Comparison of ENCODE assay signal across 7 mouse cellular contexts in the genomic region with DNA sequence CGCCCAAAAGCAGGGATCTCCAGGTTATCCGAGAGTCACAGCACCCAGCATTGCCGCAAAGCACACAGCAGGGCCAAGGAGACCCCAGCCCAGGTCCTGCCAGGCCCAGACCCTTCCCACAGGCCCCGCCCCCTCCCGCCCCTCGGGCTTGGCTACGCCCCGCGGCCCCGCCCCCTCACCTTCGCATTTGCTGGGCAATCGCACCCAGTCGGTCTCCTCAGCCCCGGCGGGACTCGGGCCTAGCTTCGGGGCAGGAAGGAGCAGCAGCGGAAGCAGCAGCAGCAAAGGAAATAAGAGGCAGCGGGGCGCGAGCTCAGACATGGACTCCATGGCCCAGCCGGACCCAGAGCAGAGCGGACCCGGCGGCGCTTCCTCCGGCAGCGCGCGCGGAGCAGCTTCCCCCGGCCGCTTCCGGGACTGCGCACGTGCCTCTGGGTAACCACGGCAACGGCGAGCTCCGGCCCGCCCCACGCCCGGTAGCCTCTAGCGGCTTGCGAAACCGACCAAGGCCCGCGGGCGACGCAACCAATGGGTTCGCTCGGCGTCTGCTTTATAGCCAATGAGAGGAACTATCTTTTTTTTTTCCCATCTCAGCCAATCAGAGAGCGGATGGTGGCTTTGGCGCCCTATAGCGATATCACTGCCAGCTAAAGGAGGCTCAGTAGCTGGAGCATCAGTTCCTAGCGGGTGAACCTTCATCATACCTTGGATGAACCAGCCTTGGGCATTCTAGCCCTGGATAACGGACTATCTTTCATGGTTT. TPM values are rescaled to one million over a fixed set of nuclear protein-coding genes. Genes with fewer than 3 reads are reported as not detected.
DNase-seq lines count a peak whose midpoint lies in the region; ATAC-seq lines count a peak whose summit lies in the region.

A gene (minus strand): TSS at position 421 of the 763 bp plus-strand sequence.

- no peaks in the 10 kb centered on the region for H3K36me3 ChIP-seq in embryonic facial prominence, embryonic 11.5 days (replicated peaks; ENCODE audit: control insufficient read depth, insufficient read depth, low read depth, low read length)
- H3K36me3 ChIP-seq in limb, embryonic 11.5 days (ENCODE audit: control insufficient read depth, insufficient read depth, low read length) = no peaks in the 10 kb centered on the region
- H3K36me3 ChIP-seq in midbrain, embryonic 14.5 days (ENCODE audit: control insufficient read depth, insufficient read depth, low read length) = 0 out of 2 replicates have a peak, but pooled peaks cover 4% of the 10 kb centered on the region

- H3K4me2 ChIP-seq in embryonic facial prominence, embryonic 11.5 days (ENCODE audit: low read depth, low read length) = peak within 1 kb of the TSS; percentile 50
- peak within 1 kb of the TSS; percentile 68 for H3K4me2 ChIP-seq in limb, embryonic 11.5 days (ENCODE audit: low read depth, severe bottlenecking)
- peak within 1 kb of the TSS; percentile 78 for H3K4me2 ChIP-seq in midbrain, embryonic 14.5 days (ENCODE audit: low read length)

- peak within 1 kb of the TSS; percentile 78 for H3K27ac ChIP-seq in embryonic facial prominence, embryonic 11.5 days (replicated peaks; ENCODE audit: low read depth, low read length)
- H3K27ac ChIP-seq in limb, embryonic 11.5 days (replicated peaks; ENCODE audit: low read depth, low read length) = peak within 1 kb of the TSS; percentile 45
- H3K27ac ChIP-seq in midbrain, embryonic 14.5 days (replicated peaks; ENCODE audit: low read depth, low read length) = peak within 1 kb of the TSS; percentile 86

- ATAC-seq in embryonic facial prominence, embryonic 11.5 days (replicated peaks; ENCODE audit: insufficient number of reproducible peaks, low FRiP score, low TSS enrichment, low read depth) = peak; percentile 98
- ATAC-seq in limb, embryonic 11.5 days (ENCODE audit: insufficient number of reproducible peaks, low FRiP score, low TSS enrichment, low read depth) = peak; percentile 98
- peak; percentile 99 for ATAC-seq in midbrain, embryonic 14.5 days (ENCODE audit: low FRiP score, low TSS enrichment)

- no peaks in the 10 kb centered on the region for H3K9me3 ChIP-seq in embryonic facial prominence, embryonic 11.5 days (replicated peaks; ENCODE audit: control insufficient read depth, low read length)
- H3K9me3 ChIP-seq in limb, embryonic 11.5 days (ENCODE audit: control insufficient read depth, low read length) = no peaks in the 10 kb centered on the region; the same call in 1 of the 2 replicates
- H3K9me3 ChIP-seq in midbrain, embryonic 14.5 days (ENCODE audit: control insufficient read depth, low read length) = no peaks in the 10 kb centered on the region

- no peaks in the 10 kb centered on the region for H3K4me1 ChIP-seq in embryonic facial prominence, embryonic 11.5 days (ENCODE audit: control insufficient read depth, insufficient read depth, low read length)
- peaks cover 4% of the 10 kb centered on the region for H3K4me1 ChIP-seq in limb, embryonic 11.5 days (ENCODE audit: control insufficient read depth, insufficient read depth, low read length)
- H3K4me1 ChIP-seq in midbrain, embryonic 14.5 days (ENCODE audit: control insufficient read depth, insufficient read depth, low read length) = peaks cover 12% of the 10 kb centered on the region

- DNase-seq in adrenal gland, postnatal 14 days = peak; percentile 99
- DNase-seq in embryonic facial prominence, embryonic 11.5 days (ENCODE audit: low spot score) = peak; percentile 98
- peak; percentile 100 for DNase-seq in heart, adult 11 months
- peak; percentile 95 for DNase-seq in kidney, adult 18-20 months
- DNase-seq in limb, embryonic 11.5 days (ENCODE audit: low spot score) = peak; percentile 99
- peak; percentile 100 for DNase-seq in midbrain, embryonic 14.5 days
- DNase-seq in spleen, adult 18-20 months = peak; percentile 93 to 96

- under 1% methylated on average over 58 of the region's 58 CpGs for WGBS in embryonic facial prominence, embryonic 11.5 days
- under 1% methylated on average over 58 of the region's 58 CpGs for WGBS in limb, embryonic 11.5 days
- under 1% methylated on average over 58 of the region's 58 CpGs for WGBS in midbrain, embryonic 14.5 days

- H3K4me3 ChIP-seq in embryonic facial prominence, embryonic 11.5 days (ENCODE audit: low read depth, low read length) = peak within 1 kb of the TSS; percentile 73
- peak within 1 kb of the TSS; percentile 55 for H3K4me3 ChIP-seq in limb, embryonic 11.5 days (ENCODE audit: low read depth, low read length)
- peak within 1 kb of the TSS; percentile 76 for H3K4me3 ChIP-seq in midbrain, embryonic 14.5 days (replicated peaks; ENCODE audit: low read depth, low read length)

- peak within 1 kb of the TSS; percentile 71 for H3K9ac ChIP-seq in embryonic facial prominence, embryonic 11.5 days (replicated peaks; ENCODE audit: low read length)
- H3K9ac ChIP-seq in limb, embryonic 11.5 days (ENCODE audit: low read length) = peak within 1 kb of the TSS; percentile 67
- peak within 1 kb of the TSS; percentile 64 for H3K9ac ChIP-seq in midbrain, embryonic 14.5 days (replicated peaks; ENCODE audit: low read length)

- H3K27me3 ChIP-seq in embryonic facial prominence, embryonic 11.5 days (ENCODE audit: control insufficient read depth, insufficient read depth, low read length) = no peaks in the 10 kb centered on the region
- H3K27me3 ChIP-seq in limb, embryonic 11.5 days (ENCODE audit: control insufficient read depth, insufficient read depth, low read length) = no peaks in the 10 kb centered on the region
- no peaks in the 10 kb centered on the region for H3K27me3 ChIP-seq in midbrain, embryonic 14.5 days (ENCODE audit: control insufficient read depth, insufficient read depth, low read length)

RNA-seq across cellular contexts. Expression of the gene that starts here (rescaled TPM):
- total RNA-seq in adrenal gland, postnatal 14 days (2021) = 41.0 and 43.1 TPM in 2 replicates
- polyA plus RNA-seq in embryonic facial prominence, embryonic 11.5 days (2014; fragmentation: Nextera tagmentation; extraction: Ambion mirVana) = 52.2 and 55.1 TPM in 2 replicates
- 49.1 and 52.4 TPM in 2 replicates for polyA plus RNA-seq in limb, embryonic 11.5 days (2014; fragmentation: Nextera tagmentation; extraction: Ambion mirVana)
- polyA plus RNA-seq in midbrain, embryonic 14.5 days (2014; fragmentation: Nextera tagmentation; extraction: Ambion mirVana) = 57.3 and 59.5 TPM in 2 replicates

Comparison
In these comparisons a context has a peak if more than half of its experiments do, and no peak if none do; other contexts are left out.
1. Peak in every context shown above with its lines: DNase-seq, ATAC-seq, H3K4me3 ChIP-seq and H3K27ac ChIP-seq.